Mouse (Mus musculus) midbrain, embryonic 10.5 days (tissue): ENCODE results near the gene Cnih3. TPM values are rescaled to one million over a fixed set of nuclear protein-coding genes. Genes with fewer than 3 reads are reported as not detected.

Experiments used
- DNase-seq: peaks from one replicate; pipeline ENCODE4 v3.0.0-alpha.2; 2017; ENCODE audit warnings: low spot score
- H3K27ac ChIP-seq: fragments of 300-500 bp; sonication (generic); replicated peaks from 2 replicates; pipeline ENCODE4 v1.5.1; 2016; ENCODE audit warnings: mild to moderate bottlenecking
- H3K27me3 ChIP-seq: fragments of 300-500 bp; sonication (generic); 2 replicates; pipeline ENCODE4 v1.6.1; 2016; ENCODE audit warnings: low read depth, mild to moderate bottlenecking; ENCODE audit not compliant: poor library complexity, severe bottlenecking
- H3K36me3 ChIP-seq: fragments of 300-500 bp; sonication (generic); 2 replicates; pipeline ENCODE4 v1.6.1; 2016; ENCODE audit warnings: mild to moderate bottlenecking, moderate library complexity
- H3K4me1 ChIP-seq: fragments of 300-500 bp; sonication (generic); 2 replicates; pipeline ENCODE4 v1.6.1; 2016
- H3K4me3 ChIP-seq: fragments of 300-500 bp; sonication (generic); 2 replicates; pipeline ENCODE4 v1.5.1; 2016; ENCODE audit warnings: mild to moderate bottlenecking, moderate library complexity
- H3K9me3 ChIP-seq: fragments of 300-500 bp; sonication (generic); replicated peaks from 2 replicates; pipeline ENCODE4 v1.6.1; 2016; ENCODE audit warnings: mild to moderate bottlenecking
- WGBS: fragments of 180-500 bp; shearing (Covaris S2); methylation state at CpG from one replicate; pipeline ENCODE4 v1.1.7; 2016; 5-methylcytosine and 5-hydroxymethylcytosine counted together
- polyA plus RNA-seq: library from polyadenylated mRNA; unstranded; fragments of >200 nt; fragmentation: Nextera tagmentation; extraction: Ambion mirVana; gene quantifications from 2 replicates; pipeline ENCODE4 v1.2.1, GENCODE M21; 2016

The Cnih3 gene
- polyA plus RNA-seq, 1 experiment from 2014 or later, result 0.60 TPM

DNA sequence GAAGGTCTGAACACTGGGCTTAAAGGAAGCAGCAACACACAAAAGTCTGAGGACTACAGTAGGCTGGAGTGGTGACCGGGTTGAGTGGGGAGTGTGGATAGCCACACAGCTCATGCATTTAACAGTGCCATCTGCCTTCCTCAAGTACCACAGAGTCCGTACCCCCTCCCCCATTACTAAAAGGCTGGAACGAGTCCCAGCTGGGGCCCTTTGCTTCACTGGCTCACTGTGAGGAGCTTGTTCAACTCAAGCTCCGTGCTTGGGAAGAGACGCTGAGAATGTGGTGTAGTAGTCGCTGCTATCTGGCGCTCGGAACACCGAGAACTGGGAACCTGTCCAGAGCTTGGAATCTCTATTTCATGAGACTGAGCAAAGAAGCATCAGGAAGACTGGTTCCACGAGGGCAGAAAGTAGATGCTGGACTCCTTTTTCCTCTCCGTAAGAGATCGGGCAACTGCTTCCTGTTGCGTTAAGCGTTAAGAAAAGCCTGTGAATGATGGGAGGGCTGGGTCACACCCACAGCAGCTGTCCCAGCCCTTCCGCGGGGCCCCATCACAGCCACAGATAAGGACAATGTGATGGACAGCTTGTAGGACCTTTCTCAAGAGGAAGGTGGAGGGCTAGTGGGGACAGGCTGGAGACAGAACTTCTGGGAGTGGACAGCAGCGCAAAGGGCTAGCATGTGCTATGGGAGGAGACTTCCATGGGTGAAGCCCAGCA lies 114.3 kb downstream of the Cnih3 start:
- no peak overlapping the region for H3K4me3 ChIP-seq
- no peak for DNase-seq
- 81% methylated on average over 17 of the region's 17 CpGs for WGBS
- H3K27ac ChIP-seq, result 0 out of 2 replicates have a peak overlapping the region, but pooled peaks have one; percentile 33
- H3K27me3 ChIP-seq, result no peaks in the 10 kb centered on the region
- no peaks in the 10 kb centered on the region for H3K36me3 ChIP-seq
- peaks cover 14% of the 10 kb centered on the region for H3K9me3 ChIP-seq
- H3K4me1 ChIP-seq, result 0 out of 2 replicates have a peak, but pooled peaks cover 6% of the 10 kb centered on the region

DNA sequence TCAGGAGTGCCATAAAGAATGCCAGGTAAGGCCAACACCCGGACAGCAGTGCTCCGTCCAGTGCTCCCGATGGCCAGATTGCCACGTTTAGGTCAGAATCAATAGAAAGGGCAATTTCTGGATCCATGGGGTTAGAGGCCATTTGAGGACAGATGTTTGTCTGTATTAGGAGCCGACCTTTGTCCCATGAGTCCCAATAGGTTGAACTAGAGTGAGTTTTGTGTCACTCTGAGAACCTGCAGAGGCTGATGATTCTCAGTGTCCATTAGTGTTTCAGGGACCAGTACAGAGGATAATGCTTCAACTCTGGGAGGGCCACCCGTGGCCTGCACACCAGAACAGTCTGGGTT lies 114.9 kb downstream of the Cnih3 start:
- 87% methylated on average over 6 of the region's 6 CpGs for WGBS
- Histone ChIP-seq H3K4me1 (0 out of 2 replicates have a peak, but pooled peaks cover 6% of the 10 kb centered on the region), H3K27ac (no peak overlapping the region), H3K27me3 (no peaks in the 10 kb centered on the region), H3K36me3 (no peaks in the 10 kb centered on the region), H3K9me3 (peaks cover 18% of the 10 kb centered on the region), H3K4me3 (no peak overlapping the region)
- no peak for DNase-seq

DNA sequence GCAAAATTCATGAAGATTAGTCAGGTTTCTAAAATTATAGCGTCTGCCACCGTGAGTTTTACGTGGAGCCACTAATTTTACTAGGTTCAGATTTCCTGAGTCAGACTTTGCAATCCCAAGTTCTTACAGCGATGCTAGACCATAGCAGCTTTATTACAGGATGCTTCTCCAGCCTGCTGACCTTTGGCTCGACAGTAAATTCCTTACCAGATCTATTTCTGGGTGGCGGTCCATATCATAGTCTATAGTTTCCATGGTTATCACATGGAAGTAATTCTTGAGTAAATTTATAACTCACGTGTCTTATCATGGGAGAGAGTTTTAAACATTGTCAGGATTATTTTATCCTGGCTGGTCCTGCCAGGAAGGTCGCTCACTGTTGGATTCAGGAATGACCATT lies 117.0 kb downstream of the Cnih3 start:
- 88% methylated on average over 8 of the region's 8 CpGs for WGBS

DNA sequence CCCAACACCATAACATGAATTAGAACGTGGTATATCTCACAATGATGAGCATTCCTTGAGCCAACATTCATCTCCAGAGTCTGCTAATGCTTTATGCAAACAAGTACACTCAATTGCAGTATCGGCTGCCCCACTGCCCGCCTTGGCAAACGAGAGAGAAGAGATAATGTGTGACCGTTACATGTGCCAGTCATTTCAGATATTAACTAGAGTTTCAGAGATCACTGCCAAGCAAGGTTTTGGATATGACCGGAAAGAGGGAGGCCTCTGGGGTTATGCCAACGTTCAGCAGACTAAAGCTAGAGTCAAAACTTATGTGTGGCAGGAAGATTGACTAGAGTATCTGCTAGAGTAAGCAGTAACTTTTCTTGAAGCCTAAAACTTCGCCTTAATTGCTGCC lies 123.7 kb downstream of the Cnih3 start:
- 86% methylated on average over 8 of the region's 8 CpGs for WGBS
- peaks cover 10% of the 10 kb centered on the region for H3K9me3 ChIP-seq
- DNase-seq, result no peak
- no peaks in the 10 kb centered on the region for H3K36me3 ChIP-seq
- H3K27ac ChIP-seq, result no peak overlapping the region
- no peaks in the 10 kb centered on the region for H3K27me3 ChIP-seq
- peaks cover 4% of the 10 kb centered on the region; the same call in 1 of the 2 replicates for H3K4me1 ChIP-seq
- no peak overlapping the region for H3K4me3 ChIP-seq

More for the DNA sequence above, 117.0 kb downstream of the Cnih3 start:
- peaks cover 18% of the 10 kb centered on the region for H3K9me3 ChIP-seq
- H3K36me3 ChIP-seq, result no peaks in the 10 kb centered on the region
- no peak overlapping the region for H3K4me3 ChIP-seq
- H3K4me1 ChIP-seq, result 0 out of 2 replicates have a peak, but pooled peaks cover 6% of the 10 kb centered on the region
- H3K27me3 ChIP-seq, result no peaks in the 10 kb centered on the region
- no peak for DNase-seq
- H3K27ac ChIP-seq, result no peak overlapping the region

DNA sequence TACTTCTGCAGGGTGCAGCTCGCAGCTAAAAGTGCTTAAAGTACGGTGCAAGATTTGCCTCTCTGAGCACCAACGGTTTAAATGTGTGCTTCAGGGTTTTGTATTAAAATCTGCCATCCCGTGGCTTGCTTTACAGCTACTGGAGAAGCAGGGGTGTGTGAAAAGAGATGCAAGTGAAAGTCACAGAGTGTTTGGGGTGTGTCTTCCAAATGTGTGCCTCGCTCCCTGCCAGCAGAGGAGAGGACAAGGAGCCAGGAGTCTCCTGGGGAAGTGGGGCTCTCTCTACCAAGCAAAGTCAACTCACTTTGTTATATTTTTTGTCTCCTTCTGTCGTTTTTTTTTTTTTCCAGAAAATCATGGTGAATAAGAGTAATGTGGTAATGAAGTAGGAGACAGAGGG lies 124.1 kb downstream of the Cnih3 start:
- no peak for DNase-seq
- H3K4me3 ChIP-seq, result no peak overlapping the region
- 81% methylated on average over 6 of the region's 6 CpGs for WGBS
- peaks cover 6% of the 10 kb centered on the region for H3K9me3 ChIP-seq
- H3K27ac ChIP-seq, result no peak overlapping the region
- no peaks in the 10 kb centered on the region for H3K27me3 ChIP-seq
- H3K36me3 ChIP-seq, result no peaks in the 10 kb centered on the region
- peaks cover 4% of the 10 kb centered on the region; the same call in 1 of the 2 replicates for H3K4me1 ChIP-seq

DNA sequence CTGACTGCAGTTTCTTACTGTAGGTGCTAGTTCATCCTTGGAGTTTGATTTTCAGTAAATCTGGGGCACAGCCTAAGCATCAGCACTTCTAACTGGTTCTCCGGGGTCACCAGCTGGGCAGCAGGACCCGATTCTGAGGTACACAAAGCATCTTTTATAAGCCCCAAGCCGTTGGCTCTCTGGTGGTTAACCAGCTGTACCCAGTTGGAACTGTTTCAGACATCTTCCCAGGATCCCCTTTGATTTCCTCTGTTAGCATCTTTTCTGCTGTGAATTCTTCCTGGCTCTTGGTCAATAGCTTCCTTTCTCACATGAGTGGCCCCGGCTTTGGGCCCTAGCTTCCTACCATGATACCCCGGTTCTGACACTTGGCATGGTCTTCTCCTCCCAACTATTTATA lies 132.3 kb downstream of the Cnih3 start:
- DNase-seq, result no peak
- WGBS, result 90% methylated on average over 5 of the region's 5 CpGs
- no peaks in the 10 kb centered on the region for H3K9me3 ChIP-seq

DNA sequence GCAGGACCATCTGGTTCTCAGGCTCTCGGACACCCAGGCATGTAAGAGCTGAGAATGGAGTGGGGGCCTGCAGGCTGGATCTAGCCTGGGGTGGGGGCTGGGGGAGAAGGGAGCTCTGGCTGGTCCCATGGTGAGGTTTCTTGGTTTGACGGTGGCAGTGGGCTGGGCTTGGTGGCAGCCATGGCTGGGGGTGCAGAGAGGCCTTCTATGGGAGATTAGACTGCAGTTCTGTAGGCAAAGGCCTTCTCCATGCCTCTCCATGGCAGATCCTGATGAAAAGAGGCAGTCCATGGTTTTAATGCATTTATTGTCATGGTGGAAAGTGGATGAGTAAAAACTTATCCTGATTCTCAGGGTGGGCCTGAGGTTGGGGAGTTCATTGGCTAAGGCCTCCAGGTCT lies 151.0 kb downstream of the Cnih3 start:
- Histone ChIP-seq H3K27ac (no peak overlapping the region), H3K27me3 (no peaks in the 10 kb centered on the region), H3K9me3 (no peaks in the 10 kb centered on the region), H3K4me1 (no peaks in the 10 kb centered on the region), H3K4me3 (no peak overlapping the region), H3K36me3 (no peaks in the 10 kb centered on the region)
- WGBS, result 77% methylated on average over 2 of the region's 2 CpGs
- no peak for DNase-seq

More for the DNA sequence above, 132.3 kb downstream of the Cnih3 start:
- Histone ChIP-seq H3K4me1 (peaks cover 6% of the 10 kb centered on the region; the same call in 1 of the 2 replicates), H3K27me3 (no peaks in the 10 kb centered on the region), H3K4me3 (no peak overlapping the region), H3K27ac (no peak overlapping the region), H3K36me3 (no peaks in the 10 kb centered on the region)

DNA sequence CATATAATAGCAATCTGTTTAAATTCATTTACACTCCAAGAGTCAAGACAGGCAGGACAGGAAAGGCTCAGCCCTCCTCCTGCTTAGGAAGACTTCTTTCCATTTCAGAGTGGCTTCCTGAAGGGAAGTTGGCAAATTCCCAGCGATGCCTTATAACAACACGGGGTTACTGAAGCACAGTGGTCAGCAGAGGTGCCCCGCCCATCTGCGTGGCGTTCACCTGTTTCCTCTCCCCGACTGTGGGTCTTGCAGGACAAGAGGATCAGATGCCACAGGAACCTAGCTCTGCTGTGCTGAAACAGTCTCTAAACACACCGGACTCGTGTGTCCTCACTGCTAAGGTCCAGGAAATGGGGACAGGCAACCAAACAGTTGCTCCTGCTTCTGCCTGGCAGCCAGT lies 152.9 kb downstream of the Cnih3 start:
- Histone ChIP-seq H3K36me3 (no peaks in the 10 kb centered on the region), H3K9me3 (no peaks in the 10 kb centered on the region), H3K4me3 (no peak overlapping the region), H3K27ac (no peak overlapping the region), H3K27me3 (no peaks in the 10 kb centered on the region), H3K4me1 (no peaks in the 10 kb centered on the region)
- DNase-seq, result no peak
- WGBS, result 73% methylated on average over 8 of the region's 8 CpGs

Other genes starting within 250 kb of the Cnih3 start
- gene Nvl, start 208.4 kb upstream of the Cnih3 start, polyA plus RNA-seq, result 42.6 and 43.2 TPM in 2 replicates
- gene Cnih4, start 207.9 kb upstream of the Cnih3 start, polyA plus RNA-seq, result 120 and 133 TPM in 2 replicates
- gene Wdr26, start 140.6 kb upstream of the Cnih3 start, polyA plus RNA-seq, result 29.8 and 33.8 TPM in 2 replicates
- 0.09 TPM in 1 of 2 replicates, not detected in the other for gene Ccdc121, start 158.8 kb downstream of the Cnih3 start, polyA plus RNA-seq
- gene Dnah14, start 223.9 kb downstream of the Cnih3 start, polyA plus RNA-seq, result 1.9 and 2.1 TPM in 2 replicates